Mouse (Mus musculus): ENCODE results near the gene Rpe.
A peak's percentile ranks its signal among the peaks of the same experiment; 100 is the strongest.
"Not testable (repeated sequence)": the region's sequence is repeated elsewhere in the genome, so short reads cannot be mapped to it uniquely, and the experiment has no call there.

The Rpe gene

DNA sequence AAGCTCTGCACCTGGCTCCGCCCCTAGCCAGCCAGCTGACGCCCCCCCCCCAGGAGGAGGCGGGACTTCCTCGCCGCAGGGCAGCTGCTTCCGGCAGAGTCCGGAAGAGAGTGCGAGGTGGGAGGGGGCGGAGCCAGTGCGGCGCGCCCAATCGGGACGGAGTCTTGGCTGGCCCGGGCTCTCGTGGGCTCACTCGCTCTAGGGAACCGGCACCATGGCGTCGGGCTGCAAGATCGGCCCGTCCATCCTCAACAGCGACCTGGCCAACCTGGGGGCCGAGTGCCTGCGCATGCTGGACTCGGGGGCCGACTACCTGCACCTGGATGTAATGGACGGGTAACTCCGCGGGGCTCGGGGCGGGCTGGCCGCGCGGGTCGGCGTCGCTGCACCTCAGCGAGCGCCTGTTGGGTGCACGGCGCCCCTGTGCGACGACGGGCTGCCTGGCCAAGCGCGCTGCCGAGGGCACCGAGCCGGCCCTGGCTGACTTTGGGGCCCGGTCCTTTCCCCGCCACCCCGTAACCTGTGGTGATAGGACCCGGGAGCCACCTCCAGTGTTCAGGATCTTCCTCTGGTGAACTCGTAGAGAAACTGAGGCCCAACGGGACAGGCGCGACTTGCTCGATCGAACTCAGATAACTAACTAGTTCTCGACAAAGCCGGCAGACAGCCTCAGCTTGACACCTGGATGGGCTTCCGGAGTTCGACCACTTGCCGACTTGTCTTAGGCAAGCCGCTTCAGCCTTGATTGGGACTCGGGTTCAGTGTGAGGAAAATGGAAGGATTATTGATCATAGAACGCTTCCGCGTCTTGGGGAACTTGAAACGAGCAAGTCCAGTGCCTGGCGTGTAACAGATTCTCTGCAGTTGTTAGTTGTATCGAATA lies at the start of gene Rpe:
Gene Rpe (plus strand): TSS at position 139 of the 883 bp plus-strand sequence.
- DNase-seq (ENCODE audit: low spot score), result peak; percentile 76

DNA sequence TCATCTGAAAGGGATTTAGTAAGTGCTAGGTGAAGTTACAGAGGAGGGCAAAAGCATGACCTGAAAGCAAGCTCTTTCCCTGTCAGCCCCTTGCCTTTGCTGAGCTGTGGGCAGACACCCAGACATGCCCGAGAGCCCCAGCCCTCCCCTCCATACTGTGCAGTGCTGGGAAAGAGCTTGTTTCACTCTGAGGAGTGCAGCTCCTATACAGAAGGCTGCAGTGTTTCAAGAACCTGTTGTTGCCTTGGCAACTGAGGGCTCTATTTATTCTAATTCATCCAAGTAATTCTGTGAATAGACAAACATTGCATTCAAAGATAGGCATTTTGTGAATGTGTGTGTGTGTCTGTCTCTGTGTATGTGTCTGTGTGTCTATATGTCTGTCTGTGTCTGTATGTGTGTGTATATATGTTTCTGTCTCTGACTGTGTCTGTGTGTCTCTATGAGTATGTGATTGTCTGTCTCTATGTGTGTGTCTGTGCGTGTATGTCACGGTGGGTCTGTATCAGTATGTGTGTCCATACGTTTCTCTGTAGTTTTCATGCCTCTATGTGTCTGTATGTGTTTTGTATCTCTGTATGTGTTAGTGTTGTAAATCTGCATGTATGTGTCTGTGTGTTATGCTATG lies 45.4 kb upstream of the Rpe start:
- no peak for DNase-seq (ENCODE audit: low spot score)

DNA sequence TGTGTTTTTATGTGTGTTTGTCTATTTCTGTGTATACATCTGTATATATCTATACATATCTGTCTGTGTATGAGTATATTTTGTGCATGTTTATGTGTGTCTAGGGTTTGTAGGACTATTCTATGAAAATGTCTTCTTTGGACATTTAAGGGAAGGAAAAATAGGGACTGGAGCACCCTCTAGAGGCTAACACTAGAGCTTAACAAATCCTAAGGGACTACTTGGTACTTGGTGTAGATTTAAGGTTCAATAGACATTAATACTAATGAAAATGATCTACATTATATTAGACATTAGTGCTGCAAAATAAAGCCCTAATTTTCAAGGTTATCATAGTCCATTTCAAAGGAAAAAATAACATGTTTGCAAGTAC lies 44.9 kb upstream of the Rpe start:
- no peak for DNase-seq (ENCODE audit: low spot score)

DNA sequence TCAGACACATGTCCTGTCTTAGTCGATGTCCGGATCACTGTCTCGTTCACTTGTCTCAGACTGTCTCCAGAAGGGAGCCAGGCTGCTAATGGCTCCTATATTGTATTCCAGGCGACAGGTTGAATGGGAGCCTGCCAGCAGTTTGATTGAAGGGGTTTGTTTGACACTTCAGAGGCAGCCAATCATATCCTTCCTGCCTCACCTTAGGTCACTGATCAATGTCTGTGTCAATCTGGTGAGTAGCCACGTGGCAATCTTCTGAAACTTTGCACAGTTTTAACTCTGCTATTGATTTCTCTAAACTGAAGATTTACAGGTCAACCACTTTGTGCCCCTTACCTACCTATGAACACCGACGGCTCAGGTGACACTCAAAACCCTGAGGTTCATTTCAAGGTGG lies 29.2 kb upstream of the Rpe start:
- DNase-seq (ENCODE audit: low spot score), result no peak

DNA sequence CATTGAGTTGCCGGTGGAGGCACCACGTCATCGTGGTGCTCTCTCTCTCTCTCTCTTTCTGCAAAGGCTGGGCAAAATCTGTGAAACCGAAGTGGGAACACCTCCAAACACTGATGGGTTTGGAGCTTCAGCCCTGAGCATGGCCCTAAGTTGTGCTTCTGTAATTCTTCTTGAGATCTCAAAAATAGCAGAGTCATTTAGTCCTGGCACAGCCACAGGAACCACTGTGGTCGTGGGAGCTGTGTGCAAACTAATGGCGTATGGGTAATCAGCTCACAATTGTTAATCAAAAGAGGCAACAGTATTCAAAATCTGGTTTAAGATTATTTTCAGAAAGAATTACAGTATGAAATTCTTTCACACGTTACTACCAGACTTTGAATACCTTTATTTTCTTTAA lies 27.8 kb upstream of the Rpe start:
- DNase-seq (ENCODE audit: low spot score), result no peak

DNA sequence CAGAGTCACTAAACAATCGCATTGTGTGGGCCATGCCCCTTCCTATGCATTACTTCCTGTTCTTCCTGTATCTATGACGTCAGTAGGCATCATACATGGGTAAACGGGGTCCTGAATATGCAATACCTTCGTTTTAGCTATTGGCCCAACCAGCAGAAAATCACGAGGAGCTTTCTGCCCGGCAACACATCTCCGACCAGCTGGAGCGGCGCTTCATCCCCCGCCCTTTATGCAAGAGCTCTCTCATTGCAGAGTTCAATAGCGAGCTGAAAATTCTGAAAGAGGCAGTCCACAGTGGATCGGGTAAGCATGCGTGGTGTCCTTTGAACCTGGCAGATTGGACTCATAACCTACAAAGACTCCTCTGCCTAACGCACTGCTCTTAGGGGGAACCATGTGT lies 22.7 kb upstream of the Rpe start:
- DNase-seq (ENCODE audit: low spot score), result no peak

DNA sequence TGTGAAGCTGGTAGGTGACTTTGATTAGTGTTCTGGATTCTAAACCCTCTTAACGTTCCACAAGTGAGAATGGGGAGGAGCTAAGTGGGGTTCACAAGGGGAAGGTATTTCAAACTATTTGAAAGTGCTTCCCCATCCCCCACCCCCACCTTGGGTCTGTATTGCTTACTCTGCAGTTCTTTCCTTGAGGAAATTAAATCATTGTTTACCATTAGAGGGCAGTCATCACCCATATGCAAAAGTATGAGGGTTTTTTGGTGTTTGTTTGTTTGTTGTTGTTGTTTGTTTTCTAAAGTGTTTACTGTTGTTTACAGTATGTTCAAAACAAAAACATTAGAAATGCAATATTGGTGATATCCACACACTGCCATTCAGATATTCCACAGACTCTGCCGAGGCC lies 22.0 kb upstream of the Rpe start:
- DNase-seq (ENCODE audit: low spot score), result no peak

DNA sequence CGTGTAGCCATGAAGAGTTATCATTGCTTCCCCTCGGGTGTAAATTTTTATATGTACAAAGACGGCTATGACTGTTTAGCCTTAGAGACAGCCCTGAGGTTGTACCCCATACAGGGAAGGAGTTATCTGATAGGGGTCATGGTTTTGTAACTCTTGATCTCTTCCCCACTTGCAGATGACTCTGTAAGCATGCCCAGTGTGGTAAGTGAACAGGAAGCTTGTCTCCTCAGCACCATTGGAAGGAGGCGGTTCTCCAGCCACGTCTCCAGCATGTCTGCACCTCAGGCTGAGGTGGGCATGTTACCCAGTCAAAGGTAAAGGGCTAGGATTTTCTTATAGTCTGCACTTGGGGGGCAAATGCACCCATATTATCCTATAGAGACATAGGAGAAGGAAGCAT lies 17.7 kb upstream of the Rpe start:
- no peak for DNase-seq (ENCODE audit: low spot score)

DNA sequence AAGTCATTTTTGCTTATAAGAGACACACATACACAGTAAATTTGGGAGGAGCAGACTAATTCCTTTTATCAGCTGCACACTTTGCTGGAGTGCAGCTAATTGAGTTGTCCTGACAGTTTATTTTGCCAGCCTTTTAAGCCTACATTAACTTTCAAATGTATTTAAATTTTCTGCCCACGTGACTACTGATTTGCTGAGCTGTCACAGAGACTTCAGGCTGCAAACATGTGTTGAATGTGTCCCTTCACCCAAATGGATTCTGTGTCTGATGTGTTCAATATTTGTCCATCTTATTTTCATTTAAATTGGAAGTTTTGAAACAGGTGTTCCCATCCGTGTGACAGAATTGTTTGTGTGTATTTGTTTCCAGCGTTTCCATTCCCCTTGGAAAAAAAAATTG lies 8.9 kb upstream of the Rpe start:
- no peak for DNase-seq (ENCODE audit: low spot score)

DNA sequence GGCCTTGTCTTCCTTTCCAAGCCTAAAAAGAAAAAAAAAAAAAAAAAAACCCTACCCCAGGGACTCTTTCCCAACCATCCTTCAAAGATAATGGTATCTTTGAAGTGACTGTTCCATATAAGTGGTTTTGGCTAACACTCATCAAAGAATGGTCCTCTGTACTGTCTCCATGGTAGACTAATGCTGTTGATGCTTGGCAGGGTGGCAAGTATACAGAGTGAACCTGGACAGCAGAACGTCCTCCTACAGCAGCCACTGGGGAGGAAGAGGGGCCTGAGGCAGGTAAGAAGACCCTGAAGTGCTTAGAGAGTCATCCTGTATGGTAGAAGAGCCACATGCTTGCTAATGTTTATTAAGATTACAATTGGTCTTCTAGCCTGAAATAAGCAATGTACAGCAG lies 8.3 kb upstream of the Rpe start:
- no peak for DNase-seq (ENCODE audit: low spot score)

DNA sequence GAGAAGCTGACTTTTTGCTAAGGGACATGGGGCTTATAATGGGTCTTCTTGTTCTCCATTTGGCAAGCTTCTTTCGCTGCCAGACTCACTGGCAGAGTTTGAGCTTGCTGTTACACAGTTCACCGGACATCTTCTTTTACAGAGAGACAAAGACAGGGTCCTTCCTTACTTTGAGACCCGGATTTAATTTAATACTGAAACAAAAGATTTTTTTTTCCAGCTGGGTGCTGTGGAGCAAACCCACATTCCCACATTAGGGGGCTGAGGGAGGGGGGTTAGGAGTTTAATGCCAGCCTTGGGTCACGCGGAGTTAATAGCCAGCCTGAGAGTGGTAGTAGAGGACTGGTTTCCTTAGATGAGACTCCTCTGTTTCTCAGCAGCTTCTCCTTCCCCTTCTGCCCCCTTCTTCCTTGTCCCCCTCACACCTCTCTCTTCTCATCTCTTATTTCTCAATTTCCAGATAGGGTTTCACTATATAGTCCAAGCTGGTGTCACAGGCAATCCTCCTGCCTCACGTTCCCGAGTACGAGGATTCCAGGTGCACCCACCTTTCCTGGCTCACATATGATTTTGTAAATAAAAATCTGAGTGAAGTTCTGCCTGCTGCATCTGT lies 7.7 kb upstream of the Rpe start:
- DNase-seq (ENCODE audit: low spot score), result no peak

DNA sequence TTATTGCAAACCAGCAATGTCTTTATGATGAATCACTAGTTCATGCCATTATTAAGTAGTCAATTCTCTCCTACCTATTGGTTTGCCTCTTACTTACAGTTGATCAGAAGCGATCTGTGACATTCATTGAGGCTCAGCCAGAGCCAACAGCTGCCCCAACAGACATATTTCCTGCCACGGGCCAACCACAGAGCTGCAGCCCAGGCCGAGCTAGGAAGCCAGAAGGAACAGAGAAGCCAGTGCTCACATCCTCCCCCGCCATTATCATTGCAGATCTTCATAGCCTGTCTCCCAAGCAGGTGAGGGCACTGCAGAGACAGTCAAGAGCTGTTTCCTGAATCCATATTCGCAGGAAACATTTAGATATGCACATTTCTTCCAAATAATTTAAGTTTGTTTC lies 6.4 kb upstream of the Rpe start:
- no peak for DNase-seq (ENCODE audit: low spot score)

DNA sequence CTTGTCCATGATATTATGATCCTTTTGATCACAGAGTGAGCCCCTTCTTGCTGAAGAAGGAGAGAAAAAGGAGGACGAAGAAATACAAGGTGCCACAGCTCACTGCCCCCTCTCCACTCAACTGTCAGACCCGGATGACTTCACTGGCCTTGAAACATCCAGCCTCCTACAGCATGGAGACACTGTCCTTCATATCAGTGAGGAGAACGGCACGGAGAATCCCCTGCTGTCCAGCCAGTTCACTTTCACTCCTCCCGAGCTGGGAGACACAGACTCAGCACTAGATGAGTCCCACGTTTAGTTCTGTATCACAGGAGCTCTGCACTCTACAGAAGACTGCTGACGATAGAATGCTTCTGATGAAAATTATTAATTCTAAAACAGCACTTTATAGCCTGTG lies 5.3 kb upstream of the Rpe start:
- no peak for DNase-seq (ENCODE audit: low spot score)

DNA sequence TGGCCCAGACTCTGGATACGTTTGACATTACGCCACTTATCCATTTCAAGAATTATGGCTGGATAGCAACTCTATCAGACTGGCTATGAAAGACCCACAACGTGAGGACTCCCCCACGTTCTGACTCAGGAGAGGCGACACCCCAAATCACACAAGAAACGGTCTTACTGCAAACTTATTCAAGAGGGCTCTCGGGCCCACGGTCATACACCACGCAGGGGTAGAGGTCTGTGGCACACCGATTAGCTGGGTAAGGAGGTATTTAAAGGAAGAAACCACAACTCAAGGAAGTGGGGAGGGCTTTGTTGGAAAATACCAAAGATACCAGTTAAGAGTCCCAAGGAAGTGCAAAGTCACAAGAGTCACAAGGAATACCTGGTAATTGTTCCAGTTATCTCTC lies 1.0 kb upstream of the Rpe start:
- not testable (repeated sequence) for DNase-seq (ENCODE audit: low spot score)

DNA sequence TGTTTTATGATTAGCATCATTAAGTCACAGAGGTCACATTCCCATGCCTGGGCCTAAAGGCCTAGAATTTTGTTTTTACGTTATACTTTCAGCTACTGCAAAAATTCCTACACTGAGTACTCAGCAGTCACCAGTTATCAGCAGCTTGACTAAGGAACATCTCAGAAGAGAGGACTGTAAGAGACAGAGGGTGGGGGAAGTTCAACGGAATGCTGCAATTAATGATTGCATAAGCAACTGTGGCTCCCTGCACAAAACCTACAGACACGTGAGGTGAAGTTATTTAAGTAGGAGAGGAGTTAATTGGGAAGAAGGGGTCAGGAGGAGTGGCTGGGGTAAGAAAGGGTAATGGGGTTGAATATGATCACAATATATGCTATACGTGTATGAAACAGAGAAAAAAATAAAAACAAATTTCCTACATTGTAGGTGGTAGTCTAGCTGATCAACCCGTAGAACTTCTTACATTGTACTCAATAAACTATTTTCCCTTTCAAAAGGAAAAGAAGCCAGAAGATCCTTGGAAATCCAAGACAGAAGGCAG lies 410 bp upstream of the Rpe start:
- DNase-seq (ENCODE audit: low spot score), result no peak

DNA sequence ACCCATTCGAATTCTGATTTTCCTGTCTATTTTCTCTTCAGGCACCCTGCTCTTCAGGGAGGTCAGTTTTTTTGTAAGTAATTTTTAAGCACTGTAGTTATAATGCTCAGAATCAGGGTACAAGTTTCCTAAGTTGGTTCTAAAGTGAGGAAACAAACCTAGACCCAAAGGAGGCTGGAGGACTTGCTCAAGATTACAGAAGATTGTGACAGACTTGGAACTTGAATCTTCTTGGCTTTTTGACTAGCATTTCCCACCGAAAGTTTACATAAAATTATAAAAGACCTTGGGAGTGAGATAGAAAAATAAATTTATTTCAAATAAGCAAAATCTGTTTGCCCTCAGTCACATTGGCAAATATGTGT lies 927 bp downstream of the Rpe start:
- no peak for DNase-seq (ENCODE audit: low spot score)

DNA sequence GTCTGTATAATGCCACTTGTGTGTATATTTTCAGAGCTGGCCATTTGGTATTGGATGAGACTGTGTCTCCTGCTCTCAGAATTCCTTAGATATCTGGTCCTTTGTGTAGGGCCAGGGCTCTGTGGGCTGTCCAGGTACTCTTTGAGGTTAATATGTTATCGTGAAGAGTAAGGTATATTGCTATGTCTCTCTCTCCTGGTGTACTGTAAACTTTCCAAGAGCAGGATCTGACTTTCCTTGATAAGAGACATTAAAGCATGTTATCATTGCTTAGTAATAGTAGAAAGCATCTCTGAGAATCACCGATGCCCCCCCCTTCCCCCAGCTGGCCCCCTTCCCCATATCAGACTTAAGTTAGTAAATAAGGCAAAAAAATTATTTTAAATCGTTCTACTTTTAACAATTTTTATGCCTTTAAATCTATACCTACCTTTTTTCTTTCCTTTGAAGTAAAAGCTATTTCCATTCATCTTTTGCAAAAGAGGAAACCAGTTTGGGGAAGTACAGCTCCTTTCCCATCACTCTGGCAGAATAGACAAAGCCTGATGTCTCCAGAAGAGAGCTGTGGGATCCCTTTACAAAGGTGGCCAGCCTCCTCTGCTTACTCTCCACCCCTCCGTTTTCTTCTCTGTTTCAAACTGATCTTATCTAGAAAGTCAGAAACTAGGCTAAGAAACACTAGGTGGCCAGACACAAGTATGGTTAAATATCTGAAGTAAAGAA lies 2.2 kb downstream of the Rpe start:
- DNase-seq (ENCODE audit: low spot score), result no peak

DNA sequence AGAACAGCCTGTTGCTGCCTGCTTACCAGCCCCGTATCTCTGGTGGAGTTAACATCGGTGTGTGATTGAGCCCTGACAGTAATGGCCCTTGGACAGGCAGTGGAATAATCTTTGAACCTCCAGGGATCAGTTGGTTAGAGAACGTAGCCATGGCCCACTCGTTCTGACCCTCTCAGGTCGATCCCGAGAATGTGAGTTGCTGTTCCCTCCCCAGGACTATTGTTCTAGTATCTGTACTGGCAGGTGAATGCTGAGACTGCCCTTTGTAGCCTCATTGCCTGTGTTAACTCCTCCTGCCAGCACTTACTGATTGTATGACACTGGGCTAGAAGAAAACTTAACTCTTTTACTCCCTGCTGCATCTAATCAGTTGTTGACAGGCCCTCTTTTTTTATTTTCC lies 3.9 kb downstream of the Rpe start:
- no peak for DNase-seq (ENCODE audit: low spot score)

DNA sequence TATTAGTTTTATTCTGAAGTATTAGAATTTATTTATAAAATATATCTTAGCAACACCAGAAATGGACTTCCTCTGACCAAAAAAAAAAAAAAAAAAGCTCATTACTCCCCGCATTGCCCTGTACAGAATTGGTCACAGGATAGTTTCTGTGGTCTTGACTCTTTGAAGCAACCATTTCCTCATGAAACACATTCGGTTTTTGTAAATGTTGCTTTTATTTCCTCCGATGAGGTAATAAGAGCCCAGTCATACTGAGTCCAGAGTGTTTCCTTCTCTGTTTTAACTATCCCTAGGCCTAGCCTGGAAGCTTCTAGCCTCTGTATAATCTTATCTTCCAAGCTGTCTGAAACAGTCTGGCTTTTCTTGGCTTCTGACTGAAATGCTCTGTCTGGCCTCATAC lies 12.2 kb downstream of the Rpe start:
- DNase-seq (ENCODE audit: low spot score), result no peak

DNA sequence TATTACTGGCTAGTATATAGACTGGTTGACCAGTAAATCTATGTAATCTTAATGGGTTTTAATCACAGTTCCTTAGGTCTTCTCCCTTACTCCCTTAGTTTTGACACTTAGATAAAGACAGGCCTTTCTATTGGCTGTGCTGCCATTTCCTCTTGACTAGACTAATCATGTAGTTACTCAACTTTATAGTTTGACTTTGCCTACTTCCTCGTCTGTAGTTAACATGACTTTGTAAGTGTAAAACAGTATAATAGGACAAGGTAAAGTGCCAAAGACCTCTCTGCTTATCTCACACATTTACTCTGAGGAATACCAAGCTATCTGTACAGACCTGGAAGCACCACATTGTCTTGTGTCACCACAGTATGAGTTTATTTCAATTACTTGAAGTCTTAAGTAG lies 29.9 kb downstream of the Rpe start:
- no peak for DNase-seq (ENCODE audit: low spot score)

DNA sequence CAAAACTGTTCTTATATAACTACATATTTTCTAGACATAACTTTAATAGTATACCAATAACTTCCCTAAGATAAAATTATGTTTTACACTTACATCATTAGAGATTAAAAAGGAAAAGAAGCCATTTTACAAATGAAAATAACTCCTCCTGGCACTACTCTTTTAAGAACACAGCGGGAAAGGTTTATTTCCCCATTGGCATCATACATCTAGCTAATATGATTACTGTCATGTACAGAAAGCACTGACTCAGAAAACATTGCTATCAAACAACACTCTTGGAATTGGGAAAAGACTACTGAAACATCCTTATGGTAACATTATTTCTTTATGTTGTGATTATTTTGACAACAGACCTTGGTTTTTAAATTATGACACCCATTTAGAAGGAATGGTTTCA lies 68.1 kb downstream of the Rpe start:
- DNase-seq (ENCODE audit: low spot score), result no peak
